Mouse (Mus musculus) CH12.LX (cell line): Measurements from ENCODE around the gene Hdac9. TPM values are rescaled to one million over a fixed set of nuclear protein-coding genes. Genes with fewer than 3 reads are reported as not detected.

Source experiments
- DNase-seq: peaks from one replicate; pipeline ENCODE4 v3.0.0-alpha.2; 2013; ENCODE audit errors: extremely low read depth
- H3K27ac ChIP-seq: 2 replicates; pipeline ENCODE4 v1.5.1; 2012; ENCODE audit warnings: low read depth, mild to moderate bottlenecking, control low read depth, moderate library complexity; ENCODE audit not compliant: insufficient read depth
- H3K27me3 ChIP-seq: replicated peaks from 2 replicates; pipeline ENCODE3; 2012; ENCODE audit warnings: inconsistent platforms
- H3K36me3 ChIP-seq, 2 experiments: replicated peaks in 1 of 2; 2 replicates each; pipeline versions ENCODE3 to v1.6.1; 2012; ENCODE audit warnings: inconsistent platforms in 1 of 2, low read length in 1 of 2, mild to moderate bottlenecking in 1 of 2, mixed read lengths in 1 of 2, moderate library complexity in 1 of 2; ENCODE audit not compliant: control insufficient read depth in 1 of 2, insufficient read depth in 1 of 2
- H3K4me1 ChIP-seq, 2 experiments: 2 replicates each; pipeline ENCODE4 v1.6.1; 2012; ENCODE audit warnings: inconsistent platforms in 1 of 2, moderate library complexity in 1 of 2; ENCODE audit not compliant: insufficient read depth in 2 of 2, control insufficient read depth in 1 of 2
- H3K4me2 ChIP-seq: 2 replicates; pipeline ENCODE4 v1.6.1; 2012; ENCODE audit warnings: low read depth, mild to moderate bottlenecking, control low read depth; ENCODE audit not compliant: poor library complexity, insufficient read depth, severe bottlenecking
- H3K4me3 ChIP-seq, 3 experiments: fragments of 150-350 bp in 1 of 3; sonication (generic) in 1 of 3; replicated peaks in 1 of 3; 2 replicates each; pipeline versions ENCODE3 to v1.5.1; 2011 to 2012; ENCODE audit warnings: low read depth in 2 of 3, low read length in 2 of 3, mild to moderate bottlenecking in 2 of 3, moderate library complexity in 2 of 3, control low read depth in 1 of 3, improper control_type of control experiment in 1 of 3, inconsistent platforms in 1 of 3, mixed read lengths in 1 of 3; ENCODE audit not compliant: poor library complexity in 1 of 3
- H3K79me2 ChIP-seq: replicated peaks from 2 replicates; pipeline ENCODE4 v1.6.1; 2012; ENCODE audit warnings: mild to moderate bottlenecking, moderate library complexity; ENCODE audit not compliant: control insufficient read depth, poor library complexity, insufficient read depth, severe bottlenecking; ENCODE audit errors: extremely low read depth
- H3K9ac ChIP-seq: 2 replicates; pipeline ENCODE4 v1.6.1; 2012; ENCODE audit warnings: low read depth, mild to moderate bottlenecking, control low read depth, moderate library complexity; ENCODE audit not compliant: insufficient read depth
- H3K9me3 ChIP-seq: replicated peaks from 2 replicates; pipeline ENCODE3; 2012; ENCODE audit warnings: low read length, inconsistent platforms, mixed read lengths
- BHLHE40 ChIP-seq: IDR thresholded peaks from 2 replicates; pipeline ENCODE4 v1.6.1; 2011; ENCODE audit warnings: mild to moderate bottlenecking, low read depth, low read length, improper control_type of control experiment
- CTCF ChIP-seq, 2 experiments: IDR thresholded peaks in 1 of 2; conservative IDR thresholded peaks in 1 of 2; 2 replicates each; pipeline ENCODE4 v1.5.1; 2011 to 2012; ENCODE audit warnings: low read depth in 2 of 2, low read length in 2 of 2, improper control_type of control experiment in 1 of 2, inconsistent platforms in 1 of 2, mild to moderate bottlenecking in 1 of 2, moderate library complexity in 1 of 2
- E2F4 ChIP-seq: IDR thresholded peaks from 2 replicates; pipeline ENCODE4 v1.6.1; 2011; ENCODE audit warnings: low read depth, low read length, improper control_type of control experiment; ENCODE audit not compliant: insufficient replicate concordance
- ELF1 ChIP-seq: IDR thresholded peaks from 2 replicates; pipeline ENCODE4 v1.6.1; 2014; ENCODE audit warnings: low read depth, mild to moderate bottlenecking, inconsistent platforms, low read length, improper control_type of control experiment
- GABPA ChIP-seq: IDR thresholded peaks from 2 replicates; pipeline ENCODE4 v1.6.1; 2012; ENCODE audit warnings: low read depth, low read length, improper control_type of control experiment, inconsistent platforms; ENCODE audit not compliant: insufficient replicate concordance
- HCFC1 ChIP-seq: IDR thresholded peaks from 2 replicates; pipeline ENCODE4 v1.6.1; 2012; ENCODE audit warnings: low read depth, mild to moderate bottlenecking, inconsistent platforms, low read length, improper control_type of control experiment
- JUND ChIP-seq: conservative IDR thresholded peaks from 2 replicates; pipeline ENCODE4 v1.6.1; 2011; ENCODE audit warnings: low read depth, low read length, improper control_type of control experiment
- MAFK ChIP-seq: IDR thresholded peaks from 2 replicates; pipeline ENCODE4 v1.6.1; 2011; ENCODE audit warnings: low read length, improper control_type of control experiment; ENCODE audit not compliant: insufficient replicate concordance
- MEF2A ChIP-seq: IDR thresholded peaks from 2 replicates; pipeline ENCODE4 v1.6.1; 2014; ENCODE audit warnings: low read depth, mild to moderate bottlenecking, inconsistent platforms, low read length, improper control_type of control experiment, borderline replicate concordance
- MYC ChIP-seq: IDR thresholded peaks from 2 replicates; pipeline ENCODE4 v1.6.1; 2011; ENCODE audit warnings: low read depth, mild to moderate bottlenecking, improper control_type of control experiment, low read length
- NELFE ChIP-seq: IDR thresholded peaks from 2 replicates; pipeline ENCODE4 v1.6.1; 2011; ENCODE audit warnings: low read depth, low read length, improper control_type of control experiment
- NRF1 ChIP-seq: IDR thresholded peaks from 2 replicates; pipeline ENCODE4 v1.6.1; 2014; ENCODE audit warnings: low read depth, mild to moderate bottlenecking, inconsistent platforms, low read length, improper control_type of control experiment, moderate library complexity
- POLR2A ChIP-seq: IDR thresholded peaks from 2 replicates; pipeline ENCODE4 v1.6.1; 2011; ENCODE audit warnings: low read depth, mild to moderate bottlenecking, improper control_type of control experiment, low read length
- RAD21 ChIP-seq: IDR thresholded peaks from 2 replicates; pipeline ENCODE4 v1.6.1; 2011; ENCODE audit warnings: low read depth, mild to moderate bottlenecking, low read length, improper control_type of control experiment, moderate library complexity
- RCOR1 ChIP-seq: conservative IDR thresholded peaks from 2 replicates; pipeline ENCODE4 v1.6.1; 2012; ENCODE audit warnings: low read depth, mild to moderate bottlenecking, inconsistent platforms, low read length, improper control_type of control experiment
- SIN3A ChIP-seq: IDR thresholded peaks from 2 replicates; pipeline ENCODE4 v1.6.1; 2012; ENCODE audit warnings: low read length, improper control_type of control experiment, inconsistent platforms
- TBP ChIP-seq: conservative IDR thresholded peaks from 2 replicates; pipeline ENCODE4 v1.6.1; 2011; ENCODE audit warnings: low read depth, low read length, improper control_type of control experiment
- TCF12 ChIP-seq: IDR thresholded peaks from 2 replicates; pipeline ENCODE4 v1.6.1; 2014; ENCODE audit warnings: low read depth, mild to moderate bottlenecking, inconsistent platforms, low read length, improper control_type of control experiment
- USF1 ChIP-seq: IDR thresholded peaks from 2 replicates; pipeline ENCODE4 v1.6.1; 2014; ENCODE audit warnings: low read depth, mild to moderate bottlenecking, inconsistent platforms, low read length, improper control_type of control experiment
- USF2 ChIP-seq: conservative IDR thresholded peaks from 2 replicates; pipeline ENCODE4 v1.6.1; 2011; ENCODE audit warnings: low read depth, low read length, improper control_type of control experiment
- ZMIZ1 ChIP-seq: IDR thresholded peaks from 2 replicates; pipeline ENCODE4 v1.6.1; 2012; ENCODE audit warnings: low read depth, mild to moderate bottlenecking, inconsistent platforms, low read length, improper control_type of control experiment
- ZNF384 ChIP-seq: IDR thresholded peaks from 2 replicates; pipeline ENCODE4 v1.6.1; 2012; ENCODE audit warnings: low read depth, low read length, improper control_type of control experiment, inconsistent platforms
- dilution Hi-C: fragments of 300-500 bp; cut with MboI; formaldehyde crosslinking; loops from 2 replicates; pipeline ENCODE4 v1.14.3; 2020; ENCODE audit warnings: low sequenced_read_pairs; ENCODE audit not compliant: extremely low pct_unique_long_range_greater_than_20kb, extremely low pct_ligation_motif_present
- in situ Hi-C: fragments of 300-500 bp; cut with MboI; formaldehyde crosslinking; loops from 3 replicates; pipeline ENCODE4 v1.14.3; 2019; ENCODE audit warnings: low sequenced_read_pairs, low pct_ligation_motif_present, low pct_unique_long_range_greater_than_20kb, mixed read lengths
- polyA plus RNA-seq: library from polyadenylated mRNA; unstranded; fragments of >175 nt; gene quantifications from 2 replicates; pipeline ENCODE4 v1.2.1, GENCODE M21; 2012; ENCODE audit warnings: low read depth; ENCODE audit not compliant: insufficient read length
- total RNA-seq, 2 experiments: library from RNA; depleted of rRNA; stranded (reverse); fragments of 300-350 nt in 1 of 2; fragments of >200 nt in 1 of 2; gene quantifications; 2 replicates each; pipeline ENCODE4 v1.2.3; 2012 to 2014

The Hdac9 gene
- total and polyA plus RNA-seq, 3 experiments = 0.04 to 0.38 (median 0.17) TPM

DNA sequence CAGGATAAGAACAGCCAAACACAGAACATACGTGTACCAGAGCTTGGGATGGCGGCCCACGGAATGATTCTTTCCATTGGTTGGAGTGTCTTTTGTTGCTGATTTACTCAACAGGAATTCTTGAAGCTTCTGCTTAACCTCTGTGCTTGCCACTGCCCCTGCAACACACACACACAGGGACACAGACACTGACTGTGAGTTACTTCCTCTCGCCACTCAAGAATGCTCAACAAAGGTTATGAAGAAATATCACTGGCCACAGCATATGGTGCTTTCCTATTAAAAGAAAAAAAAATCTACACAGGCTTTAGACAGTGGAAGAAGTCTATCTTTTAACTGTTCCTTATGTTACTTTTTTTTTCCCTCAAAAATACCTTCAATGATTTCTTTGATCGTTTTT is 485.1 kb downstream of the Hdac9 start:
- no peak overlapping the region for H3K9ac ChIP-seq

DNA sequence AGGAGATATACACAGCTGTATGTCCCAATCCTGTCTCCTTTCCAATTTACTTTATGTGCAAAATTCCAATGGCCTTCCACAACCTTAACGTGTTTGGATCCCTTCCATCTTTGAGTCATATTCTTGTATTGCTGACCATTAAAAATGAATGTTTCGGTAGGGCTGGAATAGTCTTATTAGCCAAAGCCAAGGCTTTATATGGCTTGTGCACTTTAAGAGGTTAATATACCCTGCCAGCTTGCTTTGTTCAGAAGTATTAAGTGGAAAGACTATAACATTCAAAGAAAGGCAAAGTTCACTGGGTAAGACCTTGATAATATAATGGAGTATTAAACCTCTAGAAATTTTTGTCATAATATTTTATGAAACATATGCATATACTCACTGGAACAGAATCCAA is 491.4 kb downstream of the Hdac9 start:
- no peak for DNase-seq
- dilution Hi-C loops (no loop called here), in situ Hi-C loops (loop anchor here (25.0 kb wide), 1 partner anchor 762 kb away; no protein-coding TSS in a partner anchor)
- Histone ChIP-seq H3K9me3 (no peaks in the 10 kb centered on the region), H3K4me2 (no peak overlapping the region), H3K9ac (no peak overlapping the region), H3K4me1 (no peaks in the 10 kb centered on the region), H3K27me3 (no peaks in the 10 kb centered on the region), H3K79me2 (no peaks in the 10 kb centered on the region), H3K27ac (no peak overlapping the region), H3K4me3 (no peak overlapping the region), H3K36me3 (no peaks in the 10 kb centered on the region)
- TF ChIP-seq USF1 (no peak), POLR2A (no peak), ZNF384 (no peak), BHLHE40 (no peak), SIN3A (no peak), MYC (no peak), MAFK (no peak), HCFC1 (no peak), NELFE (no peak), CTCF (conservative IDR thresholded peaks at IDR 0.05 in 1 of 2, IDR thresholded peaks at IDR 0.05 in 1 of 2; ENCODE audit: low read depth in 2 of 2, low read length in 2 of 2) (no peak), E2F4 (no peak), RAD21 (no peak), TCF12 (no peak), NRF1 (no peak), JUND (no peak), USF2 (no peak), RCOR1 (no peak), GABPA (no peak)

More for the DNA sequence above, 485.1 kb downstream of the Hdac9 start:
- in situ Hi-C loops (loop anchor here (25.0 kb wide), 1 partner anchor 755 kb away; no protein-coding TSS in a partner anchor), dilution Hi-C loops (no loop called here)
- no peaks in the 10 kb centered on the region for H3K79me2 ChIP-seq
- TF ChIP-seq TBP = no peak
- TF ChIP-seq ZMIZ1 = no peak
- no peak for TF ChIP-seq ELF1
- no peak for TF ChIP-seq MEF2A
- H3K4me1 ChIP-seq = peaks cover 0 to 8% of the 10 kb centered on the region in 2 experiments; a peak in 2 of 4 replicates
- H3K27me3 ChIP-seq = no peaks in the 10 kb centered on the region
- no peak overlapping the region for H3K27ac ChIP-seq
- H3K4me3 ChIP-seq = no peak overlapping the region
- DNase-seq = no peak
- H3K4me2 ChIP-seq = no peak overlapping the region
- H3K9me3 ChIP-seq = no peaks in the 10 kb centered on the region
- H3K36me3 ChIP-seq = no peaks in the 10 kb centered on the region
